Mouse (Mus musculus): ENCODE measurements around the gene Sema3d.

DNA sequence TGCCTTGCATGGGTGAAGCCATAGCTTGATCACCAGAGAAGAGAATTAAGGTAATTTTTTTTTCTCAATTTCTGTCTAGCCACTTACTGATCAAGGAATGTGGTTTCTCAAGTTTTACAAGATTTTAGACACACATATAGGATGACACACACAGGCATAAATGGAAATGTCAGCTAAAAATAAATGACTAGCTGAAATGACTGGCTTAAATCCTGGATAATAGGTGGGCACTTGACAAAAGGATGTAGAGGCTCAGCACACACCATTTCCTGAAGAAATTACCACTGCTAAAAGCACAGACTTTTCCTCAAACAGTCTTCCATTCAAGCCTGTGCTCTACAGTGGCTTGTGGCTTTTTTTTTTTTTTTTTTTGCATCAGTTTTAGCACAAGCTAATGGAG is 21.0 kb downstream of the Sema3d start:
- TF ChIP-seq CTCF (IDR thresholded peaks at IDR 0.05) (no peak), EP300 (IDR thresholded peaks at IDR 0.05) (no peak)
